Comparison of ENCODE assay signal across 9 mouse cellular contexts in the genomic region with DNA sequence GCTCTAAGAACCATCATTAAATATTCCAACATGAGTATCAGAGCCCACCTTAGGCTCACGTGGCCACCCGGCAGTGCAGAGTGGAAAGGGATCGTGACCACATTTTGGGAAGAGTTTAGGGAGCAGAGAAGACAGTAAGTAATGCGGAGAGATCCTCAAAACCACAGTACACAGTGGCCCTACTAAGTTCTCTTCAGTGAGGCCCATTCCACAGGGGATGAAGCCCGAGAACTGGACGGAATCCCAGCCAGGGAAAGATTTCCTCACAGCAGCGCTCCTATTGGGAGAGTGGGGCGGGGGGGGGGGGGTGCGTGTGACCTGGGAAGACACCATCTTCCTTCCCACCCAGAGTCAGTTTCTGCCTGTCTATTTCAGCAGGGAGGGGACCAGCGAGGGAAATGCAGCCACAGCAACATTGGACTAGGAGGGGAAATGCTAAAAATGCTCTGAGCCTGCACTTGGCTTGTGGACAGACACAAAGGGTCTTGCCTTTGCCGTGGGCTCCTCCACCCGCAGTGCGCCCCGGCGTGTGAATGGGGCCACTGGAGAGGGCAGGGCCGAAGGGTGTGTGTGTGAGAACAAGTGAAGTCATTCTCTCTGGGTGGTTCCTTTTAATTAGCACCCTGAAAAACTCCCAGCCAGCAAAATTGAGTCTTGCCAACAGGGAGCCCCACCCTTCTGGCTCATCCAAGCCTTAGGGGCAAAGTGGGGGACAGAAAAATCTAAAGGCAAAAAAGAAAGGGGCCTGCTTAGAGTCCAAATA. TPM values are rescaled to one million over a fixed set of nuclear protein-coding genes. Genes with fewer than 3 reads are reported as not detected.
A peak's percentile ranks its signal among the peaks of the same experiment; 100 is the strongest.
DNase-seq lines count a peak whose midpoint lies in the region; ATAC-seq and TF ChIP-seq lines count a peak whose summit lies in the region.
"Had no signal": no experiment of that assay in that cellular context is flagged by ENCODE, and none has a peak within 500 bp of the region (broad histone marks: within the 10 kb centered on the region; RNA-seq: fewer than 3 reads in every experiment).

No protein-coding gene starts in this region.

- peaks cover 50% of the 10 kb centered on the region for H3K27me3 ChIP-seq in midbrain, embryonic 10.5 days (ENCODE audit: low read depth, poor library complexity, severe bottlenecking)
- no peaks in the 10 kb centered on the region for H3K27me3 ChIP-seq in midbrain, embryonic 11.5 days (ENCODE audit: control insufficient read depth, insufficient read depth, low read length)
- H3K27me3 ChIP-seq in small intestine, adult 2 months (ENCODE audit: control insufficient read depth, insufficient read depth, low read length) = no peaks in the 10 kb centered on the region

- H3K36me3 ChIP-seq in midbrain, embryonic 10.5 days = no peaks in the 10 kb centered on the region
- H3K36me3 ChIP-seq in midbrain, embryonic 11.5 days (ENCODE audit: control insufficient read depth, insufficient read depth, low read length) = no peaks in the 10 kb centered on the region
- no peaks in the 10 kb centered on the region for H3K36me3 ChIP-seq in small intestine, adult 2 months (ENCODE audit: control insufficient read depth, insufficient read depth, low read length)

- no peak for ATAC-seq in midbrain, embryonic 11.5 days (ENCODE audit: low FRiP score)

- H3K9ac ChIP-seq in midbrain, embryonic 11.5 days (ENCODE audit: low read length) = no peak overlapping the region

- H3K4me2 ChIP-seq in midbrain, embryonic 11.5 days = no peak overlapping the region

- intact Hi-C loops in gastrocnemius, postnatal 36 days (cut with DNase I) = loop anchor here (5.0 kb wide), 1 partner anchor 452 kb away; no protein-coding TSS in a partner anchor

- peaks cover 27% of the 10 kb centered on the region for H3K4me1 ChIP-seq in midbrain, embryonic 10.5 days
- peaks cover 9% of the 10 kb centered on the region; the same call in 1 of the 2 replicates for H3K4me1 ChIP-seq in midbrain, embryonic 11.5 days (ENCODE audit: control insufficient read depth, insufficient read depth, low read length)
- peaks cover 42% of the 10 kb centered on the region for H3K4me1 ChIP-seq in small intestine, adult 2 months (ENCODE audit: control insufficient read depth, insufficient read depth, insufficient read length, low read length)

- peak; percentile 19 for DNase-seq in adrenal gland, postnatal 10 days
- DNase-seq in adrenal gland, adult 18-20 months (ENCODE audit: low spot score in 2 of 2) = no peak
- no peak for DNase-seq in midbrain, embryonic 10.5 days (ENCODE audit: low spot score)
- DNase-seq in midbrain, embryonic 11.5 days (ENCODE audit: low spot score, missing footprints) = no peak
- DNase-seq in gastrocnemius, postnatal 36 days = peak; percentile 28 to 30
- DNase-seq in thymus, postnatal 4 days = no peak
- no peak for DNase-seq in neural tube, embryonic 10.5 days (ENCODE audit: extremely low spot score, low spot score)

- H3K4me3 ChIP-seq in midbrain, embryonic 10.5 days = no peak overlapping the region
- H3K4me3 ChIP-seq in midbrain, embryonic 11.5 days (ENCODE audit: low read depth, low read length) = no peak overlapping the region
- H3K4me3 ChIP-seq in small intestine, adult 2 months (ENCODE audit: low read depth, low read length) = 0 out of 2 replicates have a peak overlapping the region, but pooled peaks have one; percentile 18

- 64% methylated on average over 15 of the region's 16 CpGs for WGBS in midbrain, embryonic 10.5 days
- WGBS in midbrain, embryonic 11.5 days = 69% methylated on average over 14 of the region's 16 CpGs
- 34% methylated on average over 16 of the region's 16 CpGs for WGBS in small intestine, adult 2 months

- H3K9me3 ChIP-seq in midbrain, embryonic 10.5 days (replicated peaks) = no peaks in the 10 kb centered on the region
- H3K9me3 ChIP-seq in midbrain, embryonic 11.5 days (ENCODE audit: control insufficient read depth, low read length) = no peaks in the 10 kb centered on the region

- TF ChIP-seq POLR2A in small intestine, adult 2 months (IDR thresholded peaks at IDR 0.05; ENCODE audit: low read depth, low read length) = peak; percentile 47; the same call in 1 of the 2 replicates

- H3K27ac ChIP-seq in midbrain, embryonic 10.5 days (replicated peaks) = 0 out of 2 replicates have a peak overlapping the region, but pooled peaks have one; percentile 13
- H3K27ac ChIP-seq in midbrain, embryonic 11.5 days (ENCODE audit: low read depth, low read length) = no peak overlapping the region
- peak overlapping the region; percentile 95 for H3K27ac ChIP-seq in small intestine, adult 2 months (ENCODE audit: insufficient read depth, low read depth, low read length)

- TF ChIP-seq CTCF in small intestine, adult 2 months (IDR thresholded peaks at IDR 0.05; ENCODE audit: extremely low read depth, insufficient read length, insufficient replicate concordance, low read depth, low read length) = no peak

RNA-seq across cellular contexts. Expression of a gene that starts 20.2 kb away (rescaled TPM):
- total RNA-seq in adrenal gland, postnatal 10 days (2021) = under 1 TPM in 1 of 2 experiments, not detected in 1; 0.09 TPM
- not detected for total RNA-seq in adrenal gland, adult 18-20 months (2021)
- polyA plus RNA-seq in midbrain, embryonic 10.5 days (2016; fragmentation: Nextera tagmentation; extraction: Ambion mirVana) = not detected in 2 replicates
- polyA plus RNA-seq in midbrain, embryonic 11.5 days (2014; fragmentation: Nextera tagmentation; extraction: Ambion mirVana) = not detected in 2 replicates
- total RNA-seq in gastrocnemius, postnatal 36 days (2021) = not detected
- polyA plus RNA-seq in small intestine, adult 2 months (2012; rRNA removed) = 0.18 and 0.23 TPM in 2 replicates
- total RNA-seq: left cerebral cortex, postnatal 14 days had no signal

RNA-seq across cellular contexts. Expression of a gene that starts 30.0 kb away (rescaled TPM):
- 10 to 100 TPM; 12.1 to 24.2 TPM for total RNA-seq in adrenal gland, postnatal 10 days (2021)
- 1 to 10 TPM in 1 of 2 experiments, under 1 TPM in 1; 0.70 to 1.1 TPM for total RNA-seq in adrenal gland, adult 18-20 months (2021)
- 18.5 and 21.9 TPM in 2 replicates for polyA plus RNA-seq in midbrain, embryonic 10.5 days (2016; fragmentation: Nextera tagmentation; extraction: Ambion mirVana)
- 9.2 and 10.2 TPM in 2 replicates for polyA plus RNA-seq in midbrain, embryonic 11.5 days (2014; fragmentation: Nextera tagmentation; extraction: Ambion mirVana)
- 1 to 10 TPM in 1 of 2 experiments, under 1 TPM in 1; 0.30 to 1.0 TPM for total RNA-seq in gastrocnemius, postnatal 36 days (2021)
- polyA plus RNA-seq in small intestine, adult 2 months (2012; rRNA removed) = 1,332 and 3,924 TPM in 2 replicates
- total RNA-seq: left cerebral cortex, postnatal 14 days had no signal

RNA-seq across cellular contexts. Expression of a gene that starts 34.1 kb away (rescaled TPM):
- total RNA-seq in adrenal gland, postnatal 10 days (2021) = 1 to 10 TPM; 3.8 to 5.3 TPM
- total RNA-seq in adrenal gland, adult 18-20 months (2021) = 1 to 10 TPM in 1 of 2 experiments, under 1 TPM in 1; 0.73 to 3.6 TPM
- polyA plus RNA-seq in midbrain, embryonic 10.5 days (2016; fragmentation: Nextera tagmentation; extraction: Ambion mirVana) = 0.07 and 0.20 TPM in 2 replicates
- 0.18 and 0.25 TPM in 2 replicates for polyA plus RNA-seq in midbrain, embryonic 11.5 days (2014; fragmentation: Nextera tagmentation; extraction: Ambion mirVana)
- total RNA-seq in gastrocnemius, postnatal 36 days (2021) = under 1 TPM in 1 of 2 experiments, not detected in 1; 0.13 TPM
- polyA plus RNA-seq in small intestine, adult 2 months (2012; rRNA removed) = 0.22 and 0.76 TPM in 2 replicates
- total RNA-seq: left cerebral cortex, postnatal 14 days had no signal

RNA-seq across cellular contexts. Expression of a gene that starts 49.7 kb away (rescaled TPM):
- under 1 TPM in 1 of 2 experiments, not detected in 1; 0.18 TPM for total RNA-seq in adrenal gland, postnatal 10 days (2021)
- not detected for total RNA-seq in adrenal gland, adult 18-20 months (2021)
- not detected in 2 replicates for polyA plus RNA-seq in midbrain, embryonic 10.5 days (2016; fragmentation: Nextera tagmentation; extraction: Ambion mirVana)
- not detected in 2 replicates for polyA plus RNA-seq in midbrain, embryonic 11.5 days (2014; fragmentation: Nextera tagmentation; extraction: Ambion mirVana)
- total RNA-seq in gastrocnemius, postnatal 36 days (2021) = under 1 TPM in 1 of 2 experiments, not detected in 1; 0.12 TPM
- 0.09 and 0.10 TPM in 2 replicates for polyA plus RNA-seq in small intestine, adult 2 months (2012; rRNA removed)
- total RNA-seq: left cerebral cortex, postnatal 14 days had no signal

RNA-seq across cellular contexts. Expression of a gene that starts 53.7 kb away (rescaled TPM):
- total RNA-seq in adrenal gland, postnatal 10 days (2021) = 10 to 100 TPM; 15.9 to 28.3 TPM
- 1 to 10 TPM; 1.0 to 1.3 TPM for total RNA-seq in adrenal gland, adult 18-20 months (2021)
- 11.4 and 21.0 TPM in 2 replicates for polyA plus RNA-seq in midbrain, embryonic 10.5 days (2016; fragmentation: Nextera tagmentation; extraction: Ambion mirVana)
- 5.0 and 5.6 TPM in 2 replicates for polyA plus RNA-seq in midbrain, embryonic 11.5 days (2014; fragmentation: Nextera tagmentation; extraction: Ambion mirVana)
- total RNA-seq in gastrocnemius, postnatal 36 days (2021) = 1 to 10 TPM in 1 of 2 experiments, not detected in 1; 1.3 TPM
- 141 and 200 TPM in 2 replicates for polyA plus RNA-seq in small intestine, adult 2 months (2012; rRNA removed)

Comparison
In these comparisons a context has a peak if more than half of its experiments do, and no peak if none do; other contexts are left out.
1. DNase-seq: peak in adrenal gland, postnatal 10 days (single experiment) and gastrocnemius, postnatal 36 days (2 of 2); none in adrenal gland, adult 18-20 months (0 of 2), midbrain, embryonic 10.5 days (single experiment), midbrain, embryonic 11.5 days (single experiment), thymus, postnatal 4 days (single experiment) and neural tube, embryonic 10.5 days (single experiment).
2. RNA of a gene that starts 30.0 kb away (total RNA-seq): 12.1 to 24.2 TPM in adrenal gland, postnatal 10 days; 0.70 to 1.1 TPM in adrenal gland, adult 18-20 months and 0.30 to 1.0 TPM in gastrocnemius, postnatal 36 days; every median in the first group is over 4 times any median in the second.